Mouse (Mus musculus): ENCODE results near the gene Zfp358.

Zfp358 gene

DNA sequence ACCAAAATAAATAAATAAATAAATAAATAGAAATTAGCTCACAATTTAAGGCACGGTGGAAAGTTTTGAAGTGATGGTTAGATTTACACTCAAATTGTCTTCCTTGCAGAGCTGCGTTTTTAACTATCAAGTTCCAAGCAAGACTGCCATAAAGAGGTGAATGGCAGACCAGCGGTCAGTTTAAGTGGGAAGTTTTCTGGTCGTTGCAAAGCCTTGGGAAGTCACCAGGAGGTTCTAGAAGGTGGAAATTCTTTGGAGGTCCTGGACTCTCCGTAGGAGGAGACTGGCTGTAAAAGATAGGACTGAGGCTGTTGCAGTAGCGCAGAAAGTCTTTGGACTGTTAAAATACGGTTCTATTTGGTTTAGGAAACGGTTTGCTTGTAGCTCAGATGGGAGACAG, 6.8 kb downstream of the Zfp358 start:
- DNase-seq (ENCODE audit: low spot score in 2 of 2) = no peak

DNA sequence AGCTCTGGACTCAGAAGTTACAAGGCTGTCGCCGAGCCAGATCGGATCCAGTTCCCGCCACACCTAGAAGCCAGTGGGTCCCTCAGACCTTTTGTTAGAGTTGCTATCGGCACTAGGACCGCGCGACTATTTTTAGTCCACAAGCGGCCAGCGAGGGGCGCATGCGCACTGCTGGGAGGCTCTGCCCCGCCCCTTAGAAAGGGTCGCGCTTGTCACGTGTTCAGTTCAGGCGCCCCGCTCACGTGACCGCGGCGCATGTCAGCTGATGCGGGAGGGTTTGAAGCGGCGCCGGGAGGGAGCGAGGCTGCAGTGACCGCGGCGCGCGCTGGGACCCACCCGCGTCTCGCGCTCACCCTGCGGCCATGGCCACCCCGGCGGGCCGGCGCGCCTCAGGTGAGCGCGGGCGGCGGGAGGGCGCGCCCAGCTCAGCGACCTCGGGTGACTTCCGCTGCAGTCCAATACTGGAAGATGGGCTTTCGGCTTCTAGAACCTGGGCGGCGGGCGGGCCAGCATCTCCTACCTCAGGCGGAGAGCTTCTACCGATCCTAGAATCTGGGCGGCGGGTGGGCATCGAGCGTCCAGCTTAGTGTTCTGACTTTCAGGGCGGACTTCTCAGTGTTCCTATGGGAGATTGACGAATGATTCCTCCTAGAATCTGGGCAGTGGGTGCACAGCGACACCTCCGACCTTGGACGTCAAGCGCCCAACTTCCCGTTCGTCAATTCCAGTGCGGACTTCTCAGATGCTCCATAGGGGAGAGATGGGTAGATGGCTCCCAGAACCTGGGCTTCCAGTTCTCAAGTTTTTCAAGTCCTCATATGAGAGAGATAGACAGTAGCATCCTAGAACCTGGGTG, 7.5 kb downstream of the Zfp358 start, which contains the start of gene Mcoln1:
TSS of gene Mcoln1 (plus strand) at position 223 of the 856 bp plus-strand sequence.
- peak; percentile 97 to 98 for DNase-seq (ENCODE audit: low spot score in 2 of 2)

DNA sequence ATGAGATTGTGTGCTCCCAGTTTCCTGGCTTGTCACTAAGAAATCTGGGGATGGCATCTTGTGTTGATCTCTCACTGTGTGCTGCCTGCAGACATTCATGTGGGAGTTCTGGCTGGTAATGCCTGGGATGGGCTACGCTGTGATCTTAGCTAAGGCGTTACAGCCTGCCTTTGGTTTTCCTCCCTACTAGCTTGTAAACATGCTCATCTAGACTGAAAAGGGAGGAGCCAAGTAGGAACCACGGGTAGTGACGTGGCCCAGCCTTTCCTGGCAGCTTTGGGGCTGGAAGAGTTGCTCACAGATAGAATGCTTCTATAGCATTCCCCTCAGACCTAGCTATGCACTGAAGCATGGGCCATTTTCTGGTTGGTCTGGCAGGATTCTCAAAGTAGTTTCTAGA, 9.3 kb downstream of the Zfp358 start:
- no peak for DNase-seq (ENCODE audit: low spot score in 2 of 2)

DNA sequence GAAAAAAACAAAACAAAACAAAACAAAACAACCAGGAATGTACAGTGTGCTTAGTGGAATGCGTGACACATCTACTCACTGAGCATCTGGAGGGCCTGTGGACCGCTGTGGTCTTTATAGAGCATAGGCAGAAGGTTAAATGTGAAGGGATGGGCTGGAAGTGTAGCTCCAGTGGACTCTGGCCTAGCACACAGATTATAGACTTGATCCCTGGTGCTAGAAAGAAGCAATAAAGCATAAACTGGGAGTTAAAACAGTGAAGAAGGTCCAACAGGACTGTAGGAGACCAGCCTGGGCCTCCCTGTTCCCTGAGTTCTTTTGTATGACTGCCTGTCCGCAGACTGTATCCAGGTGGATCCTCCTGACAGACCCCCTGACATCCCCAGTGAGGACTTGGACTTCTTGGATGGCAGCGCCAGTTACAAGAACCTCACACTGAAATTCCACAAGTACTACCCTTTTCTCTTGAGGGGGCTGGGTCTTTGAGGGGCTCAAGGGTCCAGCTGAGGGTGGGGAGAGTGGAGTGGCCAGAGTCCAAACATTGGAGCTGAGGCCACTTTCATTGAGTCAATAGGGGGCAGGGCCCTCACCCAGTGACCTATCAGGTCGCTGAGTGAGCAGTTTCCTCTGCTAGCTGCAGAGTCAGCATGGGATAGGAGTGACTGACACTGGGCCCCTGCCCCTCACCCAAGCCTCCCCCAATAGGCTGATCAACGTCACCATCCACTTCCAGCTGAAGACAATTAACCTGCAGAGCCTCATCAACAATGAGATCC, 15.2 kb downstream of the Zfp358 start:
- no peak for DNase-seq (ENCODE audit: low spot score in 2 of 2)

DNA sequence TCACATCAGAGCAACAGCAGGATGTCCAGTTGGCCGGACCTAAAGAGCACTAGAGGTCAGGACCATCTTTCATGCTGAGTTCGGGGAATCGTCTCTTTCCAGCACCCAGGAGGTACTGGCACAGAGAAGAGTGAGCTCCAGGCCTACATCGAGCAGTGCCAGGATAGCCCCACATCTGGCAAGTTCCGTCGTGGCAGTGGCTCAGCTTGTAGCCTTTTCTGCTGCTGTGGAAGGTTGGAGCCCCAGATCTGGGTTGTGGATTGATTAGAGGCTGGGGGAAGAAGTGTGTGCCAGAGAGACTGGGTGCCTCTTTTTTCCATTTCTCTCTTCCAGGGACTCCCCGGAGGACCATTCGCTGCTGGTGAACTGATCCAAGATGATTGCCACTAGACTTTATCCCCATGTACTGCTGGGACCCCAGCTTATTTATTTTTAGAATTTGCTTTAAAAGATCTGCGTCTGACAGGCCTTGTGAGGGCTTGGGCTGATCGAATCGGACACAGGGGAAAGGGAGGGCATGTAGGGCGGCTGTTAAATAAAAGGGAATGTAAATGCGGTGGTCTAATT, 21.8 kb downstream of the Zfp358 start:
- no peak for DNase-seq (ENCODE audit: low spot score in 2 of 2)

DNA sequence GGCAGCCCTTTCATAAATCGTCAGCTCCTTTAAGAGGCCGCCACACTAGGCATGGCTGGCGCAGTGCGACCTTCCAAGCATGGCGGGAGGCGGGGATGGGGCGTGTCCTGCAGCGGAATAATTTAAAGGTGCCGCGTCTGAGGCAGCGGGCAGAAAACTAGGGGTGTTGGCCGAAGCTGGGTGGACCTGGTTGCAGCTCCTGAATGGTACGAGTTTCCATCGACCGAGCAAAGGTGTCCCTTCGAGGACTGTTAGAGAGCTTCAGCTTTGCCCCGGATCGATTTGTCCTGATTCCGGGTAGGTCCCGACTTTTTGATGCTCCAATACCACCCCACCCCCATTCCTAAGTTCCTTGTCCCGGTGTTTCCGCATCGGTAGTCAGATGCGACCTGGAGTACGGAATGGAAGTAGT, 22.3 kb downstream of the Zfp358 start, which contains the start of gene Pnpla6:
TSS of gene Pnpla6 (plus strand) at position 125 of the 412 bp plus-strand sequence.
- peak; percentile 81 to 88 for DNase-seq (ENCODE audit: low spot score in 2 of 2)

DNA sequence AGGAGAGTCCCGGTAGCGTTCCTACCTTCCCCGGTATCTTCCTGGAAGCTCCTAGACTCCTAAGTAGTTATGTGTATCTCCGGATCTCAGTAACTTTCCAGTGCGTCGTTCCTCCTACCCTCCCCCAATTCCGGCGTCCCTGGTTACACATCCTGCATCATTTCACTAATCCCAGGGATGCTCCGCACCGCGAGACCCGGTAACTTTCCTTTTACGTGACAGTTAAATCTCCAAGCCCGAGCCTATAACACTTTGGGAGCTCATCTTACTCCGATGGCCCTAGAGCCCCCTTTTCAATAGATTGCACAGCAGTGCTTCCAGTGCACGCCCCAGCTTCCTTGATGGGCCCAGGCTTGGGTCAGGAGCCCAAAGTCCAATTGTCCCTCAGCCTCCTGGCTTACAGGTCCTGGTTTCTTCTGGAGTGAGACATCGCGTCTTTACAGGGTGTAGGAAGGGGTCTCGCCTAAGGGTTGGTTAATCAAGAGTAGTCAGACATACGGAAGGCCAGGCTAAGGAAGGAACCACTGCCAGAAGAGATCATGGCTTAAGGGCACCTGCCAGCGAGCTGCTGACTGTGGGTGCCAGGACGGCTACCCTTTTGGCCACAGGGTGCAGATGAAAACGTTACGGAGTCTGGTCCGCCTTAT, 23.0 kb downstream of the Zfp358 start:
- peak; percentile 55 to 66 for DNase-seq (ENCODE audit: low spot score in 2 of 2)

DNA sequence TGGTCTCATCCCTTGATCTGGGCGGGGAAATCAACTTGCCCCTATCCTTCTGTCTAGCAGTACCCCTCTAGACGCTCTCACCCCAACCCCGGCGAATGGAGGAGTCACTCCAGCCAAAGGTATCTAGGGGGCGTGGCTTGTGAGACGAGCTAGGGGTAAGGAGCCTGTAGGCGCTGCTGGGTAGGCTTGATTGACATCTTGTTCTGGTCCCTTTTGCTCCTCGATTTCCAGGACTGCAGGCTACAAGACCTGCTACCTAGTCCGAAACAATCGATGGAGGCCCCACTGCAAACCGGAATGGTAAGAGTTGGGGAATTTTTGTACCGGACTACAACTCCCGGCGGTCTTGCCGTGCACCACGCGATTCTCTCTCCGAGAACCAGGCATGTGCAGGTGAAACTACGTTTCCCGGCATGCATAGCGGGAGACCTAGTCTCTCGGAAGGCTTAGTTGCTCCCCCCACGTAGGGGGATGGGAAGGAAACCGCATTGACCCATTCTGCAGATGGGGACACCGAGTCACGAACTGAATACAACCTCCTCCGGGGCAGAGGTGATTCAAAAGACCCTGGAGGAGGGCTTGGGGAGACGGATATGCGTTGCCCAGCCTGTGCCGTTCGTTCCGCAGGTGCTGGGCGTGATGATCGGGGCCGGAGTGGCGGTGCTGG, 23.6 kb downstream of the Zfp358 start:
- DNase-seq (ENCODE audit: low spot score in 2 of 2) = peak; percentile 92 to 95

DNA sequence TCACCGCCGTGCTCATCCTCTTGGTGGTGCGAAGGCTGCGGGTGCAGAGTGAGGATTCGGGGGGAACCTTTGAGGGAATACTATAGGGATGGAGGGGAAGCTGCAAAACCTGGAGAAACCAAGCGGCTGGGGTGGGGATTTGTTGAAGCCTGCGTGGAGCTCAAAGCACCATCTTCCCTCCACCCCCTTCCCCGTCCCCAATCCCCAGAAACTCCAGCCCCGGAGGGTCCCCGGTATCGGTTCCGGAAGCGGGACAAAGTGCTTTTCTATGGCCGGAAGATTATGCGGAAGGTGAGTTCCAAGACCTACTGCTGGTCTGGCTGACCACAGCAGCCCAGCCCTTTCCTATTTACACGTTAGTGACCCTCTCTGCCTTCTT, 24.2 kb downstream of the Zfp358 start:
- DNase-seq (ENCODE audit: low spot score in 2 of 2) = no peak

DNA sequence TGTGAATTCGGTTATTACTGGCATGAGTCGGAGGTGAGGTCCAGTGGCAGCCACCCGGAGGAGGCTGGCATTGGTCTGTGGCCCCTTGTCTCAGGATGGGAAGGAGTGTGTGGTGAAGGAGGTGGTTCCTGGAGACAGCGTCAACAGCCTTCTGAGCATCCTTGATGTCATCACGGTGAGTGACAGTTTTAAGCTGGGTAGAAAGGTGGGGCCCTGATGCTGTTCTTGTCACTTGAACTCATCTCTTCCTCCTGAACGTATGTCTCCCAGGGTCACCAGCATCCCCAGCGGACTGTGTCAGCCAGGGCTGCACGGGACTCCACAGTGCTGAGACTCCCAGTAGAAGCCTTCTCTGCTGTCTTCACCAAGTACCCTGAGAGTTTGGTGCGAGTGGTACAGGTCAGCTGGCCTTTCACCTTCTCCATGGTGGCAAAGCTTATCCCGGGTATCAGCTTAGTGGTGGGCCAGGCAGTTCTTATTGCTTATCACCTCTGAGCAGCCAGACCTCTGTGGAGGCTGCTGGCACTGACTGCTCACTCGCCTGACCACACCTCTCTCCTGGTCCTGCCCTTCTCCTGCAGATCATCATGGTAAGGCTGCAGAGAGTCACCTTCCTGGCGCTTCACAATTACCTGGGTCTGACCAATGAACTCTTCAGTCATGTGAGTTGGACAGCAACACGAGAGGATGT, 29.2 kb downstream of the Zfp358 start:
- DNase-seq (ENCODE audit: low spot score in 2 of 2) = no peak

DNA sequence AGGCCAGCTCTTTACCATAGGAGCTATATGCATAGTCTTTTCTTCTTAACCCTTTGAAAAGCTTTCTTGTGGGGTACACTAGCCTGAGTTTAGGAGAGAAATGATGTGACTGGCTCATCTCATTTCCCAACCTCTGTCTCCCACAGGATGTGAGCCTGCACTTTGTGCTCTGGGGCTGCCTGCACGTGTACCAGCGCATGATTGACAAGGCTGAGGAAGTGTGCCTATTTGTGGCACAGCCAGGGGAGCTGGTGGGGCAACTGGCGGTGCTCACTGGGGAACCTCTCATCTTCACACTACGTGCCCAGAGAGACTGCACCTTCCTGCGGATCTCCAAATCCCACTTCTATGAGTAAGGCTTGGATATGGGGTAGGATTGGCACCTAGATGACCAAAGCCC, 37.9 kb downstream of the Zfp358 start:
- no peak for DNase-seq (ENCODE audit: low spot score in 2 of 2)

DNA sequence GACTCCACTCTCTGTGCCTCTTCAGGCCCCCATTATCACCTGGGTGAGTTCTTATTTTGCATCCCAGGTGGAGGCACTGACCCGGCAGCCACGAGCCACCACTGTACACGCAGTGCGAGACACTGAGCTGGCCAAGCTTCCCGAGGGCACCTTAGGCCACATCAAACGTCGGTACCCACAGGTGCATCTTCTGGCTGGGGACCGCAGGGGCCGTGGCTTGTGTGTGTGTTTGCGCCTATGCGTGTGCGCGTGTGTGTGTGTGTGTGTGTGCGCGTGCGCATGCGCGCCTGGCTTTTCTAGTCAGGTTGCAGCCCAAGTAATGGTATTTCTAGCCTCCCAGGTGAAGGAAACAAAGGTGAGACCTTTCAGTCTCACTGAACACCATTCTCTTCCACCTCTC, 39.0 kb downstream of the Zfp358 start:
- DNase-seq (ENCODE audit: low spot score in 2 of 2) = no peak

DNA sequence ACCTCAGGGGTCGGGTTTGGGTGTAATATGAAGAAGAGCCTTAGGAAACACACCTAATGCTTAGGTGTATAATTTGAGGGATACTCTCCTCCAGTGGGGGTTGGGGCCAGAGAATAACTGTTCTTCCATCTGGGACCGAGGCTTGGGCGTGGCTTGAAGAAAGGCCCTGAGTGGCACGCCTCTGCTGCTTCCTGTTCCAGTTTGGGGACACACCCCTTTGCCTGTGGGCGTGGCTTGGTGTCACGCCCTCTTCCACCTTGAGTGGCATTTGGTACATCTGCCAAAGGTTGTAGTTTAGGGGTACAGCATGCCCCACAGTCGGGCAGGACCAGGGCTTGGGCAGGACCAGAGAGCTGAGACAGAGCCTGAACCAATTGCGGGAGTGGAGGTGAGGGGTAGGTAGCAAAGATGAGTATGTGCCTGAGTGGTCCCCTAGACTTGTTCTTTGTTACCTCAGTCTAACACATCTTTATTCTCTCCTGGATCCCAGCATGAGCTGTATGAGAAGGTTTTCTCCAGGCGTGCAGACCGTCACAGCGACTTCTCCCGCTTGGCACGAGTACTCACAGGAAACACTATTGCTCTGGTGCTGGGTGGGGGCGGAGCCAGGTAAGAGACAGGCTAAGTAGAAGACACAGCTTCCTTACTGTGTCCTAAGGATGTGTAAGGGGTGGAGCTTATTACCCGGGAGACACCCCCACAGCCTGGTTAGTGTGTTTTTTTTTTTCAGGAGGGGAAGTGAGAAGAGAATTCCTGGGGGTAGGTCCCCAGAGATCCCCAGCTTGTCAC, 43.3 kb downstream of the Zfp358 start:
- DNase-seq (ENCODE audit: low spot score in 2 of 2) = no peak

DNA sequence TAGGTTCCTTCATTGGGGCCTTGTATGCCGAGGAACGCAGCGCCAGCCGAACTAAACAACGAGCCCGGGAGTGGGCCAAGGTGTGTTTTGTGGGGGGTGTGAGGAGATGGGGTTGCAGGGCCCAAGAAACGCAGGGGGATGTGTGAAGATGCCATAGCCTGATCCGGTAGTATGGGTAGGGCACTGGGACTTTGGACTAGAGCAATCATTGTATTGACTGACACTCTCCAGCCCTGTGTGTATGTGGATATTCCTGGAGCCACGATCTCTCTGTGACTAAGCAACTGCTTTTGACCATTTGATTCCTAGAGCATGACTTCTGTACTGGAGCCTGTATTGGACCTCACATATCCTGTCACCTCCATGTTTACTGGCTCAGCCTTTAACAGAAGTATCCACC, 44.0 kb downstream of the Zfp358 start:
- DNase-seq (ENCODE audit: low spot score in 2 of 2) = no peak

DNA sequence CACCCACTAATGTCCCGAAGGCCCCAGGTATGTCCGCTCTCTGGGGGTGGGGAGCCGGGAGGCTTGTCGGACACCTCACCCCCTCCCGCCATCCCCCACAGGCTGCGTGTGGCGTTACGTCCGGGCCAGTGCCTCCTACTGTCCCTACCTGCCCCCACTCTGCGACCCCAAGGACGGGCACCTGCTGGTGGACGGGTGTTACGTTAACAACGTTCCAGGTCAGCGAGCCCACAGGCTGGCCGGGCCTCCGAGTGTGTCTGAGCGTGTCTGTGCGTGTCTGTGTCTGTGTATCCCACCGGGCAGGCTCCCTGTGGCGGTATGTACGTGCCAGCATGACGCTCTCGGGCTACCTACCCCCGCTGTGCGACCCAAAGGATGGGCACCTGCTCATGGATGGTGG, 44.7 kb downstream of the Zfp358 start:
- no peak for DNase-seq (ENCODE audit: low spot score in 2 of 2)

DNA sequence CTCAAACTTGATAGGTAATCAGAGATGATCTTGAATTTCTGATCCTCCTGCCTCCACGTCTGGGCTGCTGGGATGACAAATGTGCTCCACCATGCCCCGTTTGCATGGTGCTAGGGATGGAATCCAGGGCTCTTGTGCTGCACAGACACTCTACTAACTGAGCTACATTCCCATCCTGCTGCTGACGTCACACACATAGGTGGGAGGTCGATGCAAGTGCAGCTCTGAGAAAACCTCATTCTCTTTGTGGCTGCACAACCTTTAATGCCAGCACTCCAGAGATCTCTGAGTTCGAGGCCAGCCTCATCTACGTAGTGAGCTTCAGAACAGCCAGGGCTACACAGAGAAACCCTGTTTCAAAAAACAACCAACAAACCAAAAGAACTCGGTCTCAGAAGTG, 46.2 kb downstream of the Zfp358 start:
- no peak for DNase-seq (ENCODE audit: low spot score in 2 of 2)

DNA sequence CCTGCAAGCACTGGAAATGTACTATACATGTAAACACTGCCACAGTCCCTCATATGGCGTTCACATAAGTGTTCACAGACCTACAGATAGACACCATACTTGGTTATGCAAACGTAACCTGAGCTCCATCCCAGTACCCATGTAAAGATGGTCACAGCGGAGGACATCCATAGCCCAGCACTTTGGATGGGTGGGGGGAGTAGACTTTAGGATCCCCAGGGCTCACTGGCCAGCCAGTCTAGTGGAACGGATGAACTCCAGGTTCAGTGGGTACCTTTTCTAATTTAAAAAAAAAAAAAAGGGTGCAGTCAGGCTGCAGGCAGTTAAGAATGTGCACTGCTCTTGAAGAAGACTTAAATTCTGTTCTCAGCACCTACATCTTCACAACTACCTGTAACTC, 47.1 kb downstream of the Zfp358 start:
- no peak for DNase-seq (ENCODE audit: low spot score in 2 of 2)

DNA sequence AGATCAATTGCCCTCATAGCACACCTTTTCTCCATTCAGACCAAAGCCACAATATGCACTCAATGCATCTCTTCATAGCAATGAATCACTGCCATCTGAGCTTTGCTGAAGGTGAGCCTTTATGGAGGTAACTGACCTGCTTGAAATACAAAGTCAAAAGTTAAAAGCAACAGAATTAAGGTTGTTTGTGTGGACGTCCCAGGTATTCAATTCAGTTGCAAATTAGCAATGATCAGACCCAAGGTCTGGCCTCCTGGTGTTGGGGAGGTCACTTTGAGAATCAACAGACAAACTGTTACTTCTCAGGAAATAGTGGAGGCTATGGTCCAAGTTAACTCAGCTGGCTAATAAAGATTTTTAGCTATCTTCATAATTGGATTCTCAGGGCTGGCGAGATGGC, 53.6 kb downstream of the Zfp358 start:
- no peak for DNase-seq (ENCODE audit: low spot score in 2 of 2)
